Mouse (Mus musculus) spleen, adult 2 months (tissue): ENCODE results near the gene Slc2a8. TPM values are rescaled to one million over a fixed set of nuclear protein-coding genes. Genes with fewer than 3 reads are reported as not detected.

ENCODE experiments used
- DNase-seq, 2 experiments: peaks; one replicate each; pipeline versions ENCODE4 v3.0.0 to v3.0.0-alpha.2; 2012 to 2021; ENCODE audit warnings: low spot score in 2 of 2, low read depth in 1 of 2
- H3K27ac ChIP-seq: fragments of 200-500 bp; 2 replicates; pipeline ENCODE4 v1.5.1; 2012; ENCODE audit warnings: low read length, inconsistent platforms; ENCODE audit not compliant: insufficient read depth
- H3K27me3 ChIP-seq: fragments of 200-500 bp; 2 replicates; pipeline ENCODE4 v1.6.1; 2012; ENCODE audit warnings: mild to moderate bottlenecking, moderate library complexity, low read length, inconsistent platforms; ENCODE audit not compliant: control insufficient read depth, insufficient read depth
- H3K36me3 ChIP-seq: fragments of 200-500 bp; 2 replicates; pipeline ENCODE4 v1.6.1; 2012; ENCODE audit warnings: mild to moderate bottlenecking, low read length, inconsistent platforms; ENCODE audit not compliant: control insufficient read depth, insufficient read depth
- H3K4me1 ChIP-seq: fragments of 200-500 bp; 2 replicates; pipeline ENCODE4 v1.6.1; 2011; ENCODE audit warnings: inconsistent platforms; ENCODE audit not compliant: control insufficient read depth, insufficient read depth, insufficient read length
- H3K4me3 ChIP-seq: fragments of 200-500 bp; 2 replicates; pipeline ENCODE4 v1.5.1; 2011; ENCODE audit warnings: mild to moderate bottlenecking, inconsistent platforms; ENCODE audit not compliant: insufficient read depth, insufficient read length; ENCODE audit errors: extremely low read depth
- CTCF ChIP-seq: fragments of 200-500 bp; IDR thresholded peaks from 2 replicates; pipeline ENCODE4 v1.5.1; 2011; ENCODE audit warnings: mild to moderate bottlenecking, inconsistent platforms; ENCODE audit not compliant: insufficient read depth, insufficient read length, insufficient replicate concordance; ENCODE audit errors: extremely low read depth
- POLR2A ChIP-seq: fragments of 200-500 bp; IDR thresholded peaks from 2 replicates; pipeline ENCODE4 v1.6.1; 2011; ENCODE audit warnings: low read depth, low read length, inconsistent platforms
- WGBS: fragments of 180-500 bp; shearing (Covaris S2); methylation state at CpG from one replicate; pipeline ENCODE4 v1.1.7; 2018; 5-methylcytosine and 5-hydroxymethylcytosine counted together
- polyA plus RNA-seq: library from polyadenylated mRNA; depleted of rRNA; stranded (reverse); fragments of >200 nt; gene quantifications from 2 replicates; pipeline ENCODE4 v1.2.3, GENCODE M21; 2012

Slc2a8 gene
- polyA plus RNA-seq, 1 experiment, result 24.7 TPM

- H3K4me3 ChIP-seq, result no peak overlapping the region
- H3K4me1 ChIP-seq, result no peaks in the 10 kb centered on the region
- H3K27ac ChIP-seq, result no peak overlapping the region
- H3K36me3 ChIP-seq, result peaks cover 4% of the 10 kb centered on the region
- peak in 1 of 2 experiments; percentile 30 for DNase-seq
- H3K27me3 ChIP-seq, result no peaks in the 10 kb centered on the region
- TF ChIP-seq POLR2A (no peak), CTCF (peak; percentile 12; the same call in 1 of the 2 replicates)
- 77% methylated on average over 5 of the region's 5 CpGs for WGBS
Measured at GRCm38 (mm10) chr2:32939418-32939817, 42.5 kb downstream of the Slc2a8 start.

DNA sequence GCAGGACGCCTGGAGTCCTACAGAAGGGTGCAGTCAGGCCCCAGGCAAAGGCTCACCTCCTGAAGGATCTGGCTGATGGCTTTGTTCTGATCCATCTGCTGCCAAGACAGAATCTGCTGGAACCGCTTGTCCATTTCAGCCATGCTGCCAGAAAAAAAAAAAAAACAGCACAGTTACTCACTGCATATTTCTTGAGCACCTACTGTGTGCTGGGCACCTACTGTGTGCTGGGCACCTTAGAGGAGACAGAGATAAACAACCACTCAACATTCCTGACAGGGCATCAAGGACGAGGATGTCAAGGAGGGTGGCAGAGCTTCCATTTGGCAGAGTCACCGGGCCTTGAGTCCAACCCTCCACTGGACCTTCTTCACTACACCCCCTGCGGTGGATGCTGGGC, 43.1 kb downstream of the Slc2a8 start:
- no peak for DNase-seq
- Histone ChIP-seq H3K4me1 (no peaks in the 10 kb centered on the region), H3K4me3 (no peak overlapping the region), H3K36me3 (peaks cover 4% of the 10 kb centered on the region), H3K27ac (no peak overlapping the region), H3K27me3 (no peaks in the 10 kb centered on the region)
- TF ChIP-seq POLR2A, result no peak
- TF ChIP-seq CTCF, result no peak
- WGBS, result 90% methylated on average over 5 of the region's 5 CpGs

GRCm38 (mm10) chr2:32931730-32932129, 50.2 kb downstream of the Slc2a8 start:
- H3K4me3 ChIP-seq, result no peak overlapping the region
- TF ChIP-seq POLR2A (no peak), CTCF (no peak)
- WGBS, result 39% methylated on average over 7 of the region's 7 CpGs
- no peak for DNase-seq
- H3K27ac ChIP-seq, result no peak overlapping the region
- H3K36me3 ChIP-seq, result peaks cover 3% of the 10 kb centered on the region
- H3K4me1 ChIP-seq, result no peaks in the 10 kb centered on the region
- H3K27me3 ChIP-seq, result no peaks in the 10 kb centered on the region

- TF ChIP-seq POLR2A, result no peak
- no peak for TF ChIP-seq CTCF
- H3K4me3 ChIP-seq, result no peak overlapping the region
- no peaks in the 10 kb centered on the region for H3K4me1 ChIP-seq
- H3K36me3 ChIP-seq, result no peaks in the 10 kb centered on the region; the same call in 1 of the 2 replicates
- no peak overlapping the region for H3K27ac ChIP-seq
- H3K27me3 ChIP-seq, result no peaks in the 10 kb centered on the region
- 92% methylated on average over 19 of the region's 19 CpGs for WGBS
- no peak for DNase-seq
Measured at GRCm38 (mm10) chr2:32928947-32929829, 52.7 kb downstream of the Slc2a8 start.

DNA sequence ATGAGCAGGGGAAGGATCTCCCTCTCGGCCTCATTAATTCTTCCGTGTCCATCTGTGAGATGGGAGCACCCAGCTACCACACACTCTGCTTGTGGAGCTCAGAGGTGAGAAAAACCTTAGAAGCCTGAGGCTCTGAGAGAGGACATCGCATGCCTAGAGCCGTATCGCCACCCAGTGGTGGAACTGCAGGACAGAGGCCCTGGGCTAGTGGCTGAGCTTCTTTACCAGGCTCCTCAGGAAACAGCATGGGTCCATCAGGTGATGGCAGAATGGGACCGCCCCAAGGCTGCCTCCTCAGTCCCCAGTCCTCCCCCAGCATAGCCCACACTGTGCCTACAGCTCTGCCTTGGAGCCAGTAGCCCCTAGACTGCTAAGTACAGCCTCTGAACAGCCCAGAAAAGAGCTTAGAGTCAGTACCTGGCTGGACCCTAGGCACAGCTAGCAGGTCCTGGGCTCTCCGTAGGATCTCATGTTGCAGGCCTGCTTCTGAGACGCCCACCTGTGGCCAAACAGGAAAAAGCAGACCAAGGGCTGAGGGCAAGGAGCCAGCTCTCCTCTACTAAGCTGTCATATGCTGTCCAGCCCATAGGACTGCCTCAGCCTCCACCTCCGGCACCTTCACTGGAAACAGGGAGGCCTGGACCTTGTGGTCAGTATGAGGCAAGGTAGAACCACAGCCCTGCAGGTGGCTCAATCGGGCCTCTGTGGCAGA, 53.5 kb downstream of the Slc2a8 start:
- peak; percentile 61; the same call in 1 of the 2 replicates for TF ChIP-seq CTCF
- TF ChIP-seq POLR2A, result no peak
- peak in 1 of 2 experiments; percentile 43 for DNase-seq
- no peak overlapping the region for H3K27ac ChIP-seq
- no peaks in the 10 kb centered on the region; the same call in 1 of the 2 replicates for H3K36me3 ChIP-seq
- H3K4me3 ChIP-seq, result no peak overlapping the region
- no peaks in the 10 kb centered on the region for H3K4me1 ChIP-seq
- WGBS, result 51% methylated on average over 10 of the region's 10 CpGs
- H3K27me3 ChIP-seq, result no peaks in the 10 kb centered on the region

- Histone ChIP-seq H3K27ac (no peak overlapping the region), H3K36me3 (no peaks in the 10 kb centered on the region; the same call in 1 of the 2 replicates), H3K4me3 (no peak overlapping the region), H3K27me3 (no peaks in the 10 kb centered on the region), H3K4me1 (no peaks in the 10 kb centered on the region)
- no peak for TF ChIP-seq CTCF
- TF ChIP-seq POLR2A, result no peak
- 87% methylated on average over 15 of the region's 15 CpGs for WGBS
- no peak for DNase-seq
Measured at GRCm38 (mm10) chr2:32927624-32928234, 54.2 kb downstream of the Slc2a8 start.
